ENCODE assay signal across 24 mouse cellular contexts in the genomic region with DNA sequence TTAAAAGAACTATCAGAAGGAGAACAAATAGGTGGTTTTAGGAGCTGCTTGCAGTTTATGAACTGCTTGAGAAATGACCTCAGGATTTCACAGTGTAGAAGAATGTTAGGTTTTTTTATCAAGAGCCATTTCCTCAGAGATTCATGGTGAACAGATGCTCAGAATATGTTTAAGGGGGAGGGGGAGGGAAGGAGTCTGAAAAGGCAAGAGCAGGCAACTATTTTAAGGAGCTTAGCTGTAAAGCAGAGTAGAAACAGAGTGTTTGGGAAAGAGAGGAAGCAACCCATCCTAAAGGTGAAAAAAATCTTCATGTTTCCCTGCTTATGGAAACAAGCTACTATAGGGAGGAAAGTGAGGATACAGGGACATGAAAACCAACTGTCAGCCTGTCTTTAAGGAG.
DNase-seq lines count a peak whose midpoint lies in the region; ATAC-seq lines count a peak whose summit lies in the region.
"Had no signal": no experiment of that assay in that cellular context is flagged by ENCODE, and none has a peak within 500 bp of the region (broad histone marks: within the 10 kb centered on the region; RNA-seq: fewer than 3 reads in every experiment).

No protein-coding gene starts in this region.

- H3K9ac ChIP-seq in forebrain, embryonic 14.5 days (ENCODE audit: low read length): no peak overlapping the region
- no peak overlapping the region for H3K9ac ChIP-seq in forebrain, embryonic 11.5 days (ENCODE audit: low read length)
- H3K9ac ChIP-seq in intestine, embryonic 15.5 days: no peak overlapping the region
- H3K9ac ChIP-seq: embryonic facial prominence, embryonic 13.5 days; heart, embryonic 15.5 days; hindbrain, embryonic 13.5 days had no signal

- H3K4me2 ChIP-seq in forebrain, embryonic 14.5 days (ENCODE audit: low read length): no peak overlapping the region
- no peak overlapping the region for H3K4me2 ChIP-seq in forebrain, embryonic 11.5 days (ENCODE audit: low read depth, low read length, severe bottlenecking)
- H3K4me2 ChIP-seq in intestine, embryonic 15.5 days (replicated peaks): no peak overlapping the region
- H3K4me2 ChIP-seq: embryonic facial prominence, embryonic 13.5 days; heart, embryonic 11.5 days; heart, embryonic 15.5 days; hindbrain, embryonic 13.5 days had no signal

- no peak overlapping the region for H3K4me3 ChIP-seq in forebrain, embryonic 14.5 days (ENCODE audit: low read depth, low read length)
- no peak overlapping the region for H3K4me3 ChIP-seq in forebrain, embryonic 11.5 days (ENCODE audit: low read depth, low read length)
- H3K4me3 ChIP-seq in intestine, embryonic 15.5 days (replicated peaks): no peak overlapping the region
- H3K4me3 ChIP-seq: embryonic facial prominence, embryonic 13.5 days; heart, adult 2 months; heart, embryonic 15.5 days; hindbrain, embryonic 13.5 days had no signal

- intact Hi-C loops in left cerebral cortex, postnatal 36 days (cut with DNase I): no loop called here

- no peak overlapping the region for H3K27ac ChIP-seq in forebrain, embryonic 14.5 days (ENCODE audit: low read depth, low read length)
- H3K27ac ChIP-seq in forebrain, embryonic 11.5 days (ENCODE audit: low read depth, low read length): no peak overlapping the region
- H3K27ac ChIP-seq in intestine, embryonic 15.5 days: no peak overlapping the region
- H3K27ac ChIP-seq: embryonic facial prominence, embryonic 13.5 days; heart, adult 2 months; heart, embryonic 15.5 days; hindbrain, embryonic 13.5 days; hindbrain, postnatal 0 days had no signal

- H3K36me3 ChIP-seq in forebrain, embryonic 14.5 days (ENCODE audit: control insufficient read depth, insufficient read depth, low read length): no peaks in the 10 kb centered on the region
- H3K36me3 ChIP-seq in forebrain, embryonic 11.5 days (ENCODE audit: control insufficient read depth, insufficient read depth, low read length): no peaks in the 10 kb centered on the region
- H3K36me3 ChIP-seq in intestine, embryonic 15.5 days: no peaks in the 10 kb centered on the region
- H3K36me3 ChIP-seq: embryonic facial prominence, embryonic 13.5 days; G1E; heart, embryonic 15.5 days; hindbrain, embryonic 13.5 days had no signal

- H3K9me3 ChIP-seq in forebrain, embryonic 14.5 days (replicated peaks; ENCODE audit: control insufficient read depth, low read length): no peaks in the 10 kb centered on the region
- H3K9me3 ChIP-seq in forebrain, embryonic 11.5 days (ENCODE audit: control insufficient read depth, low read length): no peaks in the 10 kb centered on the region
- no peaks in the 10 kb centered on the region for H3K9me3 ChIP-seq in intestine, embryonic 15.5 days
- H3K9me3 ChIP-seq: embryonic facial prominence, embryonic 13.5 days; heart, embryonic 15.5 days; hindbrain, embryonic 13.5 days had no signal

- ATAC-seq in forebrain, embryonic 14.5 days: no peak
- ATAC-seq in forebrain, embryonic 11.5 days (replicated peaks; ENCODE audit: low FRiP score): no peak
- peak; percentile 94 for ATAC-seq in frontal cortex, adult (ENCODE audit: low TSS enrichment)
- no peak for ATAC-seq in intestine, embryonic 15.5 days
- ATAC-seq: CD4-positive, CD25-positive, alpha-beta regulatory T cell, adult 4 months; hindbrain, postnatal 0 days had no signal

- no peaks in the 10 kb centered on the region for H3K27me3 ChIP-seq in forebrain, embryonic 14.5 days (replicated peaks; ENCODE audit: control insufficient read depth, insufficient read depth, low read length)
- no peaks in the 10 kb centered on the region for H3K27me3 ChIP-seq in forebrain, embryonic 11.5 days (ENCODE audit: control insufficient read depth, insufficient read depth, low read length)
- H3K27me3 ChIP-seq in intestine, embryonic 15.5 days (replicated peaks): no peaks in the 10 kb centered on the region
- H3K27me3 ChIP-seq: embryonic facial prominence, embryonic 13.5 days; heart, embryonic 15.5 days; hindbrain, embryonic 13.5 days had no signal

- H3K4me1 ChIP-seq in forebrain, embryonic 14.5 days (ENCODE audit: control insufficient read depth, insufficient read depth, low read length): peaks cover 1% of the 10 kb centered on the region; the same call in 1 of the 2 replicates
- no peaks in the 10 kb centered on the region; the same call in 1 of the 2 replicates for H3K4me1 ChIP-seq in forebrain, embryonic 11.5 days (replicated peaks; ENCODE audit: control insufficient read depth, insufficient read depth, low read length)
- no peaks in the 10 kb centered on the region for H3K4me1 ChIP-seq in intestine, embryonic 15.5 days (replicated peaks)
- H3K4me1 ChIP-seq: embryonic facial prominence, embryonic 13.5 days; heart, embryonic 15.5 days had no signal

- DNase-seq in forebrain, embryonic 14.5 days (ENCODE audit: low spot score): peak; percentile 34
- no peak for DNase-seq in forebrain, embryonic 11.5 days (ENCODE audit: low spot score)
- no peak for DNase-seq in frontal cortex, postnatal 25 days (ENCODE audit: low spot score in 2 of 2)
- peak; percentile 31 for DNase-seq in left cerebral cortex, adult 11 months (ENCODE audit: low spot score)
- DNase-seq in left cerebral cortex, postnatal 36 days (ENCODE audit: low spot score in 2 of 2): no peak
- DNase-seq in brain, adult 2 months (ENCODE audit: low read depth, low spot score): peak; percentile 80
- DNase-seq: adrenal gland, adult 8-10 months; adrenal gland, postnatal 36 days; B cell, adult 2 months; cerebellum, adult 11-12 months; cerebellum, adult 9-10 months; cerebellum, postnatal 25 days; gastrocnemius, postnatal 14 days; heart, adult 2 months; heart, postnatal 14 days had no signal

Comparison
In these comparisons a context has a peak if more than half of its experiments do, and no peak if none do; other contexts are left out.
1. DNase-seq: peak in forebrain, embryonic 14.5 days (single experiment), left cerebral cortex, adult 11 months (single experiment) and brain, adult 2 months (single experiment); none in forebrain, embryonic 11.5 days (single experiment), frontal cortex, postnatal 25 days (0 of 2) and left cerebral cortex, postnatal 36 days (0 of 2).